Mouse (Mus musculus) stomach, embryonic 14.5 days (tissue): ENCODE measurements around the gene Oxct1. TPM values are rescaled to one million over a fixed set of nuclear protein-coding genes. Genes with fewer than 3 reads are reported as not detected.

ENCODE experiments used
- ATAC-seq: fragments of 200-750 bp; cut with Nextera tagmentation; 2 replicates; pipeline ENCODE4 v1.8.0; 2017; ENCODE audit warnings: low read depth, moderate TSS enrichment; ENCODE audit not compliant: insufficient number of reproducible peaks, insufficient read depth, low FRiP score
- H3K27ac ChIP-seq: fragments of 300-500 bp; sonication (generic); 2 replicates; pipeline ENCODE4 v1.5.1; 2014; ENCODE audit warnings: mild to moderate bottlenecking, low read length, moderate library complexity, mixed read lengths
- H3K27me3 ChIP-seq: fragments of 300-500 bp; sonication (generic); 2 replicates; pipeline ENCODE4 v1.6.1; 2014; ENCODE audit warnings: low read length, control low read depth, mixed read lengths; ENCODE audit not compliant: control insufficient read depth, insufficient read depth
- H3K36me3 ChIP-seq: fragments of 300-500 bp; sonication (generic); 2 replicates; pipeline ENCODE4 v1.6.1; 2014; ENCODE audit warnings: mild to moderate bottlenecking, control low read depth, low read length, moderate library complexity, mixed read lengths; ENCODE audit not compliant: control insufficient read depth, insufficient read depth
- H3K4me1 ChIP-seq: fragments of 300-500 bp; sonication (generic); 2 replicates; pipeline ENCODE4 v1.6.1; 2014; ENCODE audit warnings: low read length, control low read depth, mixed read lengths; ENCODE audit not compliant: control insufficient read depth, insufficient read depth
- H3K4me2 ChIP-seq: fragments of 300-500 bp; sonication (generic); replicated peaks from 2 replicates; pipeline ENCODE4 v1.6.1; 2014; ENCODE audit warnings: low read depth, low read length, control low read depth
- H3K4me3 ChIP-seq: fragments of 300-500 bp; sonication (generic); 2 replicates; pipeline ENCODE4 v1.5.1; 2014; ENCODE audit warnings: low read depth, low read length, control low read depth
- H3K9ac ChIP-seq: fragments of 300-500 bp; sonication (generic); replicated peaks from 2 replicates; pipeline ENCODE4 v1.6.1; 2014; ENCODE audit warnings: low read depth, mild to moderate bottlenecking, control low read depth, low read length, moderate library complexity, mixed read lengths
- H3K9me3 ChIP-seq: fragments of 300-500 bp; sonication (generic); 2 replicates; pipeline ENCODE4 v1.6.1; 2016; ENCODE audit warnings: low read depth, low read length, control low read depth; ENCODE audit not compliant: control insufficient read depth
- WGBS: fragments of 180-500 bp; shearing (Covaris S2); extraction: QIAGEN DNeasy Blood & Tissue Kit; methylation state at CpG from one replicate; pipeline ENCODE4 v1.1.7; 2014; 5-methylcytosine and 5-hydroxymethylcytosine counted together
- polyA plus RNA-seq: library from polyadenylated mRNA; unstranded; fragments of >200 nt; fragmentation: Nextera tagmentation; extraction: Ambion mirVana; gene quantifications from 2 replicates; pipeline ENCODE4 v1.2.1, GENCODE M21; 2014

Oxct1 gene
- polyA plus RNA-seq, 1 experiment from 2014 or later, result 227 TPM

DNA sequence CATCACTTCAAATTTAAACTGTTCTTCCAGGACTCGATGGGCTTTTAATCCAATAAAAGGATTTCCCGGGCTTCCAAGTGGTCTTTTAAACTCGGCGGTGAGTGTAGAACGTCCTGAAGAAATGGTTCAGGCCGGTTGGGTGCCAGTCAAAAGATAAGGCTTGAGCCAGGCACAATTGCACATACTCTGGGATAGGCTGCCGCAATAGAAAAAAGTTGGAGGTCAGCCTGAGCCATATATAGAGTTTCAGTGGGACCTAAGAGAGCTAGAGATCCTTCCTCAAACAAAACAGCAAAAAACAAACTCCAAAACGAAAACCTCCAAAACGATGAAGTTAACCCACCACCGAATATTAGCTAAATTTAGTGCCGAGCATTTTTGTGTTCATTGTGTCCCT, 677 bp upstream of the Oxct1 start:
- Histone ChIP-seq H3K4me1 (peaks cover 7% of the 10 kb centered on the region; the same call in 1 of the 2 replicates), H3K9ac (no peak overlapping the region), H3K4me3 (peak overlapping the region; percentile 67), H3K27me3 (no peaks in the 10 kb centered on the region), H3K27ac (no peak overlapping the region), H3K9me3 (no peaks in the 10 kb centered on the region), H3K4me2 (peak overlapping the region; percentile 56; the same call in 1 of the 2 replicates), H3K36me3 (no peaks in the 10 kb centered on the region)
- no peak for ATAC-seq
- 68% methylated on average over 11 of the region's 11 CpGs for WGBS

DNA sequence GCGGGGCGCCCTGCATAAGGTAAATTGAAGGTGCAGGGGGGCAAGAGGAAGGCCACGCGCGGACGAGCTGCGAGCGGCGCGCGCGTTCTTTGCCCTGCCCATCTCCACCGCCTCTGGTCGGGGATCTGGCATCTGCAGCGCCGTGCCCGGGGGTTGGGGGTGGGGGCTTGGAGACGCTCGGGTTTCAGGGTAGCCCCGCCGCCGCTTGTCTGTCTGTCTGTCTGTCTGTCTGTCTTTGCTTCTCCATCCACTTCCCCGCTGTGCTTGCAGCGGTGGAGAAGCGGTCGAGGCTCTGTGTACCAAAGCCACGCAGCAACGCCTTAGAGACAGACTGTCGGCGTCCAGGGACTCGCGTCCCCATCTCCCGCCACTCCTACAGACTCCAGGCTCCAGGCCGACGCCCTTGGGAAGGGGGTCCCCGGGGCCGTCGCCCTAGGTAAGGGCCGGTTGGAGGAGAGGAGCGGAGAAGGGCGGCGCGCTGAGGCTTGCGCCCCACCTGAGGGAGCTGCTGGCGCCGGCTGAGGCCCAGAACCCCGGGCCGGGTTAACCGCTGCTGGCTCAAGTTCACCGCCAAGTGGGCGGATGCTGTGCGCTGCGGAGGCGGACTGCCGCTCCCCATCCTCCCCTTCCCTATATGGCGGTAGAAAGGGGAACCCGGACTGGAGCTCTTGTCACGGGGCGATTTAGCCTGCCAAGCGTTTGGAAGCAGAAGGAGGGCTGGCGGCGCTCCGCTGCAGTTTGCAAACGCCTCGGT, 825 bp downstream of the Oxct1 start:
- H3K4me3 ChIP-seq, result peak overlapping the region; percentile 67
- no peaks in the 10 kb centered on the region for H3K27me3 ChIP-seq
- peak; percentile 84 for ATAC-seq
- no peaks in the 10 kb centered on the region for H3K9me3 ChIP-seq
- H3K4me1 ChIP-seq, result peaks cover 7% of the 10 kb centered on the region; the same call in 1 of the 2 replicates
- under 1% methylated on average over 65 of the region's 65 CpGs for WGBS
- H3K4me2 ChIP-seq, result peak overlapping the region; percentile 56
- H3K27ac ChIP-seq, result peak overlapping the region; percentile 96
- H3K9ac ChIP-seq, result peak overlapping the region; percentile 68
- H3K36me3 ChIP-seq, result no peaks in the 10 kb centered on the region

DNA sequence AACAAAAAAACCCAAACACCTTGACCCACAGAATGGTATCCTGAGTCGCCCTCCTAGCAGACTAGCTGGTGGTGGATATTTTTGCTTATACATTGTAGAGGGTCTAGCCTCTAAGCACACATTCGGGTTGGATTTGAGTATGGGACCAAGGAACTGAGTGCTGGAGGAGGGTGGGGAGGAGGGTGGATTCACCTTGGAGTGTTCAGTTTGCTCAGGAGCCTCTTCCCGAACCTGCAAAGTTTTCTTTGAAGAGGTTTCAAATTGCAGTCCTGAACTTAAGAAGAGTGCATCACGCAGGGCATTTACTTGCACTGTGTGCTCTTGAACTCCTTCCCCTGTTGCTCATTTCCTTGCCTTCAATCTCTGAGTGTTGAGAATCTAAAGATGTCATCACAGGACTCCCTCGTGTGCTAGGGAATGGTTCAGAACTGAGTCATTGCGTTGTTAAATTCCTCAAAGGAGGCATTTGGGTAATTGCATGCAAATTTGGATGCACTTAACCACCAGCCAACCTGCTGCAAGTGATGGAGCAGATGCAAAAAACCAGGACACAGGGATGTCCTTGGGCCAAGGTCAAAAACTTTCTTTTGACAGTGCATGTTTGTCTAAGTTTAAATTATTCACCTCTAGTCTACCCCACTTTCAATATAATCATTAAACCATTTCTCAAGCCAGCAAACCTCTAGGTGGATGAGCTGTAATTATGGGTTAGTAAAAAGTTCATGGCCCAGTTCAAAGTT, 1.7 kb downstream of the Oxct1 start:
- no peaks in the 10 kb centered on the region for H3K36me3 ChIP-seq
- peaks cover 7% of the 10 kb centered on the region; the same call in 1 of the 2 replicates for H3K4me1 ChIP-seq
- no peaks in the 10 kb centered on the region for H3K27me3 ChIP-seq
- no peak for ATAC-seq
- peak overlapping the region; percentile 67 for H3K4me3 ChIP-seq
- H3K9me3 ChIP-seq, result no peaks in the 10 kb centered on the region
- H3K4me2 ChIP-seq, result peak overlapping the region; percentile 56
- peak overlapping the region; percentile 68 for H3K9ac ChIP-seq
- 10% methylated on average over 6 of the region's 6 CpGs for WGBS
- peak overlapping the region; percentile 96 for H3K27ac ChIP-seq

DNA sequence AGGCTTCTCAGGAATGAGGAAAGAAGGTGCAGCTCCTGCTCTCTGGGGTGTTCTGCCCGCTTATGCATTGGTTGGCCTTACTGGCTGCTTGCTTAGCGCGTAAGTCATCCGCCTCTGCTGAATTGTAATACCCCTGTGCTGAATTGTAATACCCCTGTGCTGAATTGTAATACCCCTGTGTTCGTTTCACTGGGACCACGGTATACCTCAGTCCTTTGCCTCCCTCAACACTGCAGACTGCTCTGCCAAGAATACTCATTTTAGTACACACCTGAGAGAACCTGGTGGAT, 2.2 kb downstream of the Oxct1 start:
- no peak for ATAC-seq
- Histone ChIP-seq H3K9ac (no peak overlapping the region), H3K4me2 (no peak overlapping the region), H3K4me3 (no peak overlapping the region), H3K4me1 (peaks cover 7% of the 10 kb centered on the region; the same call in 1 of the 2 replicates), H3K27me3 (no peaks in the 10 kb centered on the region), H3K9me3 (no peaks in the 10 kb centered on the region), H3K27ac (no peak overlapping the region), H3K36me3 (no peaks in the 10 kb centered on the region)
- WGBS, result 82% methylated on average over 6 of the region's 6 CpGs

DNA sequence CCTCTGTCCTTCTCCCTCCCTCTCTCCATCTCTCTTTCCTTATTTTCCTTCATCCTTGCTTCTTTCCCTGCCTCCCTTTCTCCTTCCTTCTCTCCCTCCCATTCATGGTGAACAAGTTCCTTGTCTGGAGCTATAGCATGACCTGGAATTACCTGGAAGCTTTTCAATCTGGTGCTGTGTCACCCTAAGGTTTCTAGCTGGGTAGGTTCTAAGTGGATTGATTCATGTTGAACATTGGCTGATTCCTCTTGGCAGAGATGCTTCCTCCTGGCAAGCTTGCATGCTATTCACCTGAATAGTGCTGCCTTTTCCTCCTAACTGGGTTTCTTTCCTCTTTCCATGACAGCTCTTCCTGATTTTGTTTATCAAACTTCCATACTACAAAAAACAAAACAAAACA, 2.8 kb downstream of the Oxct1 start:
- H3K4me1 ChIP-seq, result peaks cover 7% of the 10 kb centered on the region; the same call in 1 of the 2 replicates
- H3K27me3 ChIP-seq, result no peaks in the 10 kb centered on the region
- H3K36me3 ChIP-seq, result no peaks in the 10 kb centered on the region
- ATAC-seq, result no peak
- H3K4me2 ChIP-seq, result no peak overlapping the region
- H3K9me3 ChIP-seq, result no peaks in the 10 kb centered on the region
- H3K4me3 ChIP-seq, result no peak overlapping the region
- no peak overlapping the region for H3K9ac ChIP-seq
- no peak overlapping the region for H3K27ac ChIP-seq

DNA sequence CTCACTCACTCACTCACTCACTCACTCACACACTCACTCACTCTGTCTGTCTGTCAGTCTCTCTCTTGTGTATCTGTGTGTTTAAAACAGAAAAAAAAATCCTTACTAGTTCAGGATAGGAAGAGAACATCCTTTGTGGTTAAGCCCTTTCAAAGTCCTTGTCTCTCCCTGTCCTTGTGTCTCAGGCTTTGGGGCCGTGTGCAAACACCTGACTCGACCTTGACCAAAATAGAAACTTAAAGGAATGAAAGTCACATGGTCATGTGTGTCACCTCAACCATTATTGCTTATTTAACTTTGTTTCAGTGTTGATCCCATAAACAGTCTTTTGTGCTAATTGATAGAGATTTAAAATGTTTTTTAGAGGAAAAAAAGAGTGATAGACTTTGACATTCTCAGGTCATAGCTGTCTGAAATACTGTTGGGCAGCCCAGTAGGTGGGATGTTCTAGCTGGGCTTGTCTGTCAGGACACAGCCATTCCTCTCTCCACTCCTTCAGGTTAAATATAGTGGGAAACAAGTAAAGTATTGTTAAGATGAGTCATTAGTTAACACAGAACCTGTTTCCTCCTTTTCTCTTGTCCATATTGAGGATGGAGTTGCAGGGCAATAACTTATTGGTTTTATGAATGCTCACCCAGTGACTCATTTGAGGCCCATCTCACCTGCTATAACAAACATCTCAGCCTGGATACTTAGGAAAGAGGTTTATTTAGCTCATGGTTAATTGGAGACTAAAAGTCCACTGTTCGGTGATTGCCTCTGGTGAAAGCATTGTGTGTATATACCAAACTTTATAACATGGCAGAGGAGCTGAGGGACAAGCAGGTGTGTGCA, 7.2 kb downstream of the Oxct1 start:
- H3K27me3 ChIP-seq, result no peaks in the 10 kb centered on the region
- H3K4me2 ChIP-seq, result no peak overlapping the region
- no peaks in the 10 kb centered on the region for H3K4me1 ChIP-seq
- peaks cover 11% of the 10 kb centered on the region; the same call in 1 of the 2 replicates for H3K36me3 ChIP-seq
- H3K9ac ChIP-seq, result no peak overlapping the region
- 69% methylated on average over 3 of the region's 3 CpGs for WGBS
- ATAC-seq, result no peak
- no peak overlapping the region for H3K27ac ChIP-seq
- no peaks in the 10 kb centered on the region for H3K9me3 ChIP-seq
- H3K4me3 ChIP-seq, result no peak overlapping the region

DNA sequence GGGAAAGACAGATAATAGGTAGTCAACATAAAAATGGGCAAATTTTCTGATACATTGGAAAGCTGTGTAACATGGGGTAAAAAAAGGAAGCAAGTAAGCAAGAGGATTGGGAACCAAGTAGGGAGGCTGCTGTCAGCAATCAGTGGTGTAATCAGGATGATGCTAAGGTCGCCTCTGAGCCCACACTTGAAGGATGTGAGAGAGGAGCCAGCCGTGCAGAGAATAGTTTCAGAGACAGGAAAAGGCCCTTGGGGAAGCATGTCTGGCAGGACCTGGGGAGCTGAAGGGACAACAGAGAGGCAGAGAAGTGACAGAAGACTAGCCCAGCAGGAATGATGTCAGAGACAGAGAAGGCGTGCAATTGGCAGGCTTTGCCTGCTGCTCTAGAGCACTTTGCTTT, 16.2 kb downstream of the Oxct1 start:
- no peaks in the 10 kb centered on the region for H3K4me1 ChIP-seq
- peaks cover 23% of the 10 kb centered on the region for H3K36me3 ChIP-seq
- H3K9me3 ChIP-seq, result no peaks in the 10 kb centered on the region
- H3K27ac ChIP-seq, result no peak overlapping the region
- H3K4me3 ChIP-seq, result no peak overlapping the region
- no peaks in the 10 kb centered on the region for H3K27me3 ChIP-seq
- 70% methylated on average over 3 of the region's 3 CpGs for WGBS
- H3K9ac ChIP-seq, result no peak overlapping the region
- no peak for ATAC-seq
- no peak overlapping the region for H3K4me2 ChIP-seq

DNA sequence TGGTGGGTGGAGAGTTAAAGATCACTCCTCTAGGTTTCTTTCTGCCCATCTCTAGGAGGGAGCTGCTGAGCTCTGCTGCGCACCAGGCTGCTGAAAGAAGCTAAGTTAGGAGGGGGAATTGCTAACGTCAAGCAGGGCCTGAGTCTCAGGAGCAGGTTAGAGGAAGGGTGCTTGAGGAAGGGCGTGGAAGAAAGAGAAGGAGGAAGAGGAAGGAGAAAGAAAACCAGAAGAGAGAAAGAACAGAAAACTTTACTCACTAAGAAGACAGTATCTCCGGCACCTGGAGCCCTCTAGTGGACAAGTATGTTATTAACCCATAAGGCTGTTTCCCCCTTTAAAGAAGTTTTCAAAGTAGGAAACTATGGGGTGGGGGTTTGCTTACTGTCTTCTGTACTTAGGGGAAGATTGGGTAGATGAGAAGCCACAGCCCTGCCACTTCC, 16.9 kb downstream of the Oxct1 start:
- ATAC-seq, result no peak
- Histone ChIP-seq H3K4me3 (no peak overlapping the region), H3K4me1 (no peaks in the 10 kb centered on the region), H3K9me3 (no peaks in the 10 kb centered on the region), H3K27ac (no peak overlapping the region), H3K36me3 (peaks cover 24% of the 10 kb centered on the region), H3K9ac (no peak overlapping the region), H3K27me3 (no peaks in the 10 kb centered on the region), H3K4me2 (no peak overlapping the region)
- 24% methylated on average over 4 of the region's 4 CpGs for WGBS
